Mouse (Mus musculus) heart, adult 18-20 months (tissue): ENCODE measurements at regions not wholly inside any gene's neighbourhood (a gene's known extent, or its start where the extent isn't known, plus 50 kb on each side); places are given as distances from the start of the nearest gene placed in this dataset.
"Not testable (repeated sequence)": the region's sequence is repeated elsewhere in the genome, so short reads cannot be mapped to it uniquely, and the experiment has no call there.

Experiments
- DNase-seq, 2 experiments: peaks; one replicate each; pipeline ENCODE4 v3.0.0; 2021 to 2022; ENCODE audit warnings: mixed read lengths in 1 of 2

DNA sequence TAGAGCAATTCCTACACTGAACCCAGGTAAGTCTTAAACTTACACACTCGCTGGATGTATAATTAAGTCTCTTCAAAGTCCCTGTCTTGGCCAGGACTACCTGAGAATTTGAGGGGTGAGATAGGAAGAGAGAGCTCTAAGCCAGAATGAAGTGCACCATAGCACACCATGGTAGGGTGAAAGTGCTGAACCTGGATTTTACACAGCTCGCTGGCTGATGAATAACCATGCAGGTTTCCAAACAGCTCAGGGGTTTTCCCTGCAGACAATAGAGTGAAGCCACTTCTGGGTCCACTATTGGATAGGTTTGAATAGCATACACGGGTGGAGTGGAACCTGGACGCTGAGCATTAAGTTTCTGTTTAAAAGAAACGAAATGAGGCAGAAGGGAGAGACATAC is 180.7 kb upstream of the Plxna2 start:
- DNase-seq = no peak

DNA sequence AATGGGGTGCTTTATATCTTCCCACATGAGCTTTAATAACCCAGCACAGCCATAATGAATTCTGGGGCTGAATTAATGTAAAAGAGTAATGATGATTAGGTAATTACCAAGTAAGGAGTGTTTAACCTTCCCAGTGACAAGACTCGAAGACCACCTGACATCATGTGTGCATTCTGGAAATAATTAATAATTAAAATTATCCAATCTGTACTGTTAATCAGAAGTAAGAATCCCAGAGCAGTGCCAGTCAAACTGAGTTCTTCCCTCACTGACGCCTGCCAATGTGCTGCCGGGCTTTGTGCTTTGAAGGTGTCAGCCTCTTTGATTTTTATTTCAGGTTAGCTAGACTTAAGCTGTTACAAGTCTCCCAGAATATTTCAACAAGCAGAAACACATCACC is 183.0 kb upstream of the Plxna2 start:
- no peak for DNase-seq

DNA sequence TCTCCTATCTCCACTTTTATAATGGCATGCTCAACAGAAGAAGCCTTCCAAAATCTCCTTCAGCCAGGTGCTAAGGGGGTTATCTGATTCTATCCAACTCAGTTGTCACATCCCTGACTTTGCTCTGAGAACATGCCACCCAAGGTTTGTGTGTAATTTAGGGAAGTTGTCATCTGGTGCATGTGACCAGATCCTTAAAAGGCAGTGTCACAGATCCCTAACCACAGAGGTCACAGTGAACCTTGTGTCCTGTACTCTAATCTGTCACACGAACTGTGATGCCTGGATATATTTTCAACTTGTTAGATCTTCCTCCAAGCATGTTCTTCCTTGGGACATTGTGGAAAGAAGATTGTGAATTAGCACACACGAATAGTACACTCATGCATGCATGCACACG is 189.4 kb upstream of the Plxna2 start:
- DNase-seq = no peak

DNA sequence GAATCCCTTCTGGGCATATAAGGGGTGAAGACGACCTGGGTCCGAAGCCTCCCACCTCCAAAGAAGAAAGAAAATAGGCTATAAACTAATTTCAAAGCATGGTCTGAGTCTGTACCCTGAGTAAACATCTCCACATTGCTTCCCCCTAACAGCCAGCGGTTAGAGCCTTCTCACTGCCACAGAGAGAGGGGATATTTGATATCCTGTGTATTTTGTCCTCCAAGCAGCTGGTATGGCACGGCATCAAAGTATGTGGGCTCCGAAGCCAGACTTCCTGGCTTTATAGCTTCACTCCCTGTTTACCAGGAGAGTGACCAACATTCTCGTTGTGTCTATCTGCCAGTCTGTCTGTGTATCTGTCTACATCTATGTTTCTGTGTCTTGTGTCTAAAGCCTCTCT is 191.7 kb upstream of the Plxna2 start:
- no peak for DNase-seq

DNA sequence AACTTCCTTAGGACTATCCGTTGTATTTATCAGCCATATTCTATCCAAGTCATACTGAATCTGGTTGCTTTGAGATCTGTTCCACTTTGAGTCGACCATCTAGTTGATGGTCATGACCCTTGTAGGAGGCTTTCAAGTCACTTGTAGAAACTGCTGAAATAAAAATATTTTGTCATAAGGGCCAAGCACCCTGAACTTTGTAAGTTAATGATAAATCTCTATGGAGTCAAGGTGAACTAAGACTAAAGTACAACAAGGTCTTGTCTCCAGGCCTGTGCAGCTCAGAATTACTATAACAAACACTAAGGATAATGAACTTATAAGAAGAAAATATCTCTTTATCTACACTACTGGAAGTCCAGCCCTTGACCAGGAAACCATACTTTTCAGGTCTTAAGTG is 193.8 kb upstream of the Plxna2 start:
- no peak for DNase-seq

DNA sequence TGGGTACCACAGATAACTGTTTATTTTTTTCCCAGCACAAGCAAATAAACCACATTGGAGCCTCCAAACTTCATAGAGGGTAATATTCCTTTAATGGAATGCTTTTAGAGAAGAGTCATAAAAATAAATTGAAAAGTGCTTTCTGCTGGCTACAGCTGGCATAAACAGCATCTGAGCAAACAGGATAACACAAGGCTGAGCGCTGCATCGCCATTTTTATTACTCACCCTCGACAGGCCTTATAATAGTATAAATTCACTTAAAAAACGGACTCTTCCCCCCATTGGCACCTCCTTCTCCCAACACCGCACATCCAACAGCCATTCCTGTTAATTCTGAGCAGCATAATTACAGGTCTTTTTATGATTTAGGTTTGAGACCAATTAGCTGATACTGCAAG is 205.8 kb upstream of the Plxna2 start:
- DNase-seq = no peak

DNA sequence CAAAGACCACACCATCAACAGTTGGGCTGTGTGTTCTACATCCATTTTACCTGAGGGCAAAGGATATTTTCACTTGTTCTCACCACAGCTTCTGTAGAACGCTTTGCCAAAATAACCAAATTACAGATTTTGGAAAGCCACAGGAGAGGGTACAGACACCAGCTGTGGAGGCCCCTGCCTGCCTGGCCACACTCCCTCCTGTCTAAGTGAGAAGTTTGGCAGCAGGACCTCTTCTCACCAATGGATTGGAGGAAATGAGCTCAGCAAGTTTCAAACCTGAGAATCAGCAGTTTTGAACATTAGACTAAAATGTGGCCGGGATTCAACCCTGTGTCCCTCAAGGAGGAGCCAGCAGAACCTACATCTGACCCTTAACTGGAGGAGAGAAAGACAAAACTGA is 206.2 kb upstream of the Plxna2 start:
- peak; percentile 5 to 9 for DNase-seq

DNA sequence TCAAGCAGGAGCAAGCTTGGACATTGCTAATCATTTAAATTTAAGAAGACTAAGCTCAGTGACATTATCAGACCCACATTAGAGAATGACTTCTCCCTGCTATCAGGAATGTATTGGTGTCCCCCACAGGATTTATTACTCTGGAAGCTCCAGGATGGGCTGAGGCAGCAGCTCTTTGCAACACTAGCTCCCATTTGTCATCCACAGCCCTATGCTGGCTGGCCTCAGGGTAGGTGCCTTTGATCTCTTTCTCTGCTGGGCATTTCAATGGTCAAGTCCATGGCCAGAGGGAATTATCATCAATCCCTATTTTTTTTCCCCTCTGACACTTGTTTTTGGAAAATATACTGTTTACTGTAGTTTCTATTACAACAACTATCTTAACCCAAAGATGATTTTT is 218.7 kb upstream of the Plxna2 start:
- DNase-seq = no peak

DNA sequence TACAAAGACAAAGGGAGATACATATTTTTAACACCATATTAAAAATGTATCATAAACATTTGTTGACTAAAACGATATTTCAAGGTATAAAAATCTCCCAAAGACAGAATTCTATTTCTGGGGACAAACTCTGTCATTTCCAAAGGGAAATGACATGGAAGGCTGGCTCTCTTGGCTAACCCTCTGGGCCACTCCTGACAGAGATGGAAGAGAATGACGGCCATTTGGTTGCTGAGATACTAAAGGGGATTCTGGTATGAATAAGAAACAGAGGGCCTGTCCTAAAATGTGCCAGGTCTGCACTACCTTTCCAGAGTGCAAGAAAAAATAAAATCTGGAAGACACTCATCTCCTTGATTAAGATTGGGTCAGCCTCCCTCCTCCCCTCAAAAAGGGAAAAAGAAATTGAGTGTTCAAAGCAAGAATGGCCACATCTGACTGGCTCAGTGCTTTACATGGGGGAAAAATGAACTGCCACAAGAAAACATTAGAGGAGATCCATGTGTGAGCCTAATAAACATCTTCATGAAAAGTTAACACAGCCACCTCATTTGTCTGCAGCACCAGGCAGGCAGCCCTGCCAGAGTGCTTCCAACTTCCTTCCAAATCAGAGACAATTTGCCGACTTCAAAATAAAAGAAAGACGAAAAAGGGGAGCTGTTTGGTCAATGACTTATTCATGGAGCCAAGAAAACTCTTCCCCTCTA is 221.1 kb upstream of the Plxna2 start:
- DNase-seq = no peak

DNA sequence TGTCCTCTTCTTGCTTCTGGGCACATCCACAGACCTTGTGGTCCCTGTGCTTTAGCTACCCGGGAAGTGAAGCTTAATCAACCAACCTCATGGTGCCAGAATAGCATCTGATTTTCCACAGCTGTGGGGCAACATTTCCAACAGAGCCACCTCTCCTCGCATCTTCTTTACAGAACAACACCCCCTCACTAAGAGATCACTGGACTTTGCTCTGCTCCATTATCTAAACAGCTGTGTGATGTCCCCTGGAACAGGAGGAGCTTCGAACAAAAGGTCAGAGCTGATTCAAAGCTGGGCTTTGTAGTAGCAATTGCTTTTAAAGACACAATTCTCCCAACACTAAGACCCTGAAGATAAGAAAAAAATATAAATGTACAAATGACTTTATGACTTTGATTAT is 224.3 kb upstream of the Plxna2 start:
- no peak for DNase-seq

DNA sequence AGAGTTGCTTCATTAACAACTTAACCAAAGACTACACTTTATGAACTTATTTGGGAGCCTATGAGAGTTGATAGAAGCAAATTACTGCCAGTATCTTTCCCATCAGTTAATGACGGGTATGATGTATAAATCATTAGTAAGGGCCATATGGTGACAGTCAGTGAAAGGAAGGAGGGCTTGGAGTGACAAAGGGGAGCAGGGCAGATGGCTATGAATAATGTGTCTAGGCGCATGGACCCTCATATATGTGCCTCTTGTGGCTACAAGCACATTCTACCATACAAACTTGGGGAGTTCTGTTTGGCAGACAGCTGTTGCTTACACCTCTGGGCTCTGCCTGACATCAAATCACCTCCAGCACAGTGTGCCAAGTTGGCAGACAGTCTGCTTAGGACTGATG is 227.8 kb upstream of the Plxna2 start:
- DNase-seq = no peak

DNA sequence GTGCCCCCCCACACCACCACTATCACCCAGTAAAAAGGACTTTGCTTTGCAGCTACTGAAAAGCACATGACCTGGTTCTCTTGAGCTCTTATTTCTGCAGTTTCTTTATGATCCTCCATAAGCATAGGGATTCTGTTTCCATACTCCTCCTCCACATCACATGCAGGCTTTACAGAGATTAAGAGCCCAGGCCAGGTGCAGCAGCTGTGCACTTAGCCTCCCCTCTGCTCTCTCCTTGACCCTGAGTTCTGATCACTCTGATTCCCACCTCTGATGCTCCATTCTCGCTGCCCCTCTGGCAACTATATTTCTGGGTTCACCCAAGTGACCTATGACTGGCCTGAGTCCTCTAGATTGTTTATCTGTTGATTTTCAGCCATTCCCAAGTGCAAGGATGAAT is 239.9 kb upstream of the Plxna2 start:
- DNase-seq = no peak

DNA sequence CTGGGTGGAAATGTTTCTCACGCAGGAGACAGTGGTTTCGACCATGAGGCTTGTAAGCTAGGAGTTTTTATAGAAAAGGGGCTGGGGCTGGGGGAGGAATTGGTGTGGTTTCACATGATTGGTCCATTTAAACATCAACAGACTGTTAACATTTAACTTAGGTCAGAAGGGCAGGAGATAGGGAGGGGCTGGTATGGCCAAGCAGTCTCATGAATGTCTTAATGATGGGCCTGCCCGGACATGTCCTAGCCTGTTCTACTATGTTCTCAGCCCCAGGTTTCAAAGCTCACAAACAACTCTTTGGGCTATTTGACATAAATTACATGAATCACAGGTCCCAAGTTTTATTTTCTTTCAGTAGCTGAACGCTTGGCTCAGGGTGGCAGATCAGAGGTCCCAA is 244.5 kb upstream of the Plxna2 start:
- not testable (repeated sequence) for DNase-seq

DNA sequence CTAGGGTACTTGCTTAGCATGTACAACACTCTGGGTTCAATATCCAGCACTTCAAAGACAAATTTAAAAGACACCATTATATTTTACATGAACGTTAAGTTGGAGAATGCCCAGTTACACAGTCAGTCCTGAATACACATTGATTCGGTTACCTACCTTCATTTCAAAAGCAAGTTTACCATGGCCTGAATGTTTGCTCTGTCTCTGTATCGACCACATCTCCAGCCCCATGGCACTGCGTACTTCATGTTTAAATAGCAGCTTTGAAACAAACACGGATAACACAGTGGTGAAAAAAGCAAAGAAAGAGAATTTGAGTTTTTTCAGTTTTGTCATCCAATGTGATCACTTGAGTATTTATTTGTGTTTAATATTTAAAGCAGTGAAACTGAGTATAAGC is 254.1 kb upstream of the Plxna2 start:
- no peak for DNase-seq

DNA sequence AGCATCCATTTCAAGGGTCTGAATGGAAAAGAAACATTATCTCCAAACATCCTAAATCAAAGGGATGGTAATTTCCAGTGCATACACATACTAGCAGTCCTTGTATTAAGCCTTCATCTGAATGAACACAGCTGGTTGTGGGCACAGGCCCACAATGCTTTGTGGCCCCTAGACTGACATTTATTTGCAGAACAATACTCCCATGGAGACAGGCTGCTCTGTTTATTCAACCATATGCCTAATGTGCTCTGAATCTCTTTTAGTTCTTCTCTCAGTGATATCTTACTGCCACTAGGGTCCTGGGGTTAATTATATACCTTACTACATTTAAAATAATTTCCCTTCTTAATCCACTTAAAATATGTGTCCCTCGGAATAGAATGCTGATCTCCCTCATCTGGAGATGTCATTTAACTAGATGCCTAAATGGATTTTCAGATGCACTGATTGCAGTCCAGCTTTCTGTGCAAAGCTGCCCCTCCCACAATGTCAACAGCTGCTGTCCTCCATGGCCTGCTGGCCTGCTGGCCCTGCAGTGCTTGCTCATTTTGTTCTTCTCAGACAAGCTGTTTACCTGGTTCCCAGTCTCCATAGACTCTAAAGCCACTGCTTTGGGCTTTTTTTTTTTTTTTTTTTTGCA is 254.8 kb upstream of the Plxna2 start:
- DNase-seq = no peak

DNA sequence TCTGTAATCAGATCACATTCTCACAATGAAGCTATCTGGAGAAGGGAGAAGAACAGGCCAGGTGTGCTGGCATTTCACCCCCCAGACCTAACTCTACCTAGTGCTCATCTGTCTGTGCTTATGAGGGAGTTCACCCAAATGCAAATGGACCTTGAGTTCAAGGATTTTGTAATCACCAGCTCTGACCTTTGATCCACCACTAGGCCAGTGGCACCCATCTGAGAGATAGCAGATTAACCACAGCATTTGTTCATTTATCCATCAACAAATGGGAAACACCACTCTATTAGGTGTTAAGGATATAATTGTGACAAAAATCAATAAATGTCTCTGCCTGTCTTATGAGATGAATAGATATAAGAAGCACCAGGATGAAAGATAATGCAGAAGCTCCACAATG is 255.7 kb upstream of the Plxna2 start:
- no peak for DNase-seq

DNA sequence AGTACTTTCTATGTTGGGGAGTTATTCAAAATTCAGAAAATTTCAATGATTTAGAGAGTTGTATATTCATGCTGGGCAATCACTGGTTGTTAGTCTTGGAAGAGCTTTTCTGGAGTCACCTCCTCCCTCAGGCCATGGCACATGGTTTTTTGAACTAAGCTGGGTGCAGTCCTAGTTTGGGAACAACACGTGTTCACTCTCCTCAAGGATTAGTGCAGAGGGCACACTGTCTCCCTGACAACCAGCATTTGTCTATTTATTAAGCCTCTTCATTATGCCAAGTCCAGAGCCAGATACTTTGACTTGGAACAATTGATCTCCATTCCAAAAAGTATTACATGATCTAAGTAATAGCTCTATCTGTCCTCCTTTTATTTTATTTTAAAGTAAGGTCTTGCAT is 256.7 kb upstream of the Plxna2 start:
- DNase-seq = no peak

DNA sequence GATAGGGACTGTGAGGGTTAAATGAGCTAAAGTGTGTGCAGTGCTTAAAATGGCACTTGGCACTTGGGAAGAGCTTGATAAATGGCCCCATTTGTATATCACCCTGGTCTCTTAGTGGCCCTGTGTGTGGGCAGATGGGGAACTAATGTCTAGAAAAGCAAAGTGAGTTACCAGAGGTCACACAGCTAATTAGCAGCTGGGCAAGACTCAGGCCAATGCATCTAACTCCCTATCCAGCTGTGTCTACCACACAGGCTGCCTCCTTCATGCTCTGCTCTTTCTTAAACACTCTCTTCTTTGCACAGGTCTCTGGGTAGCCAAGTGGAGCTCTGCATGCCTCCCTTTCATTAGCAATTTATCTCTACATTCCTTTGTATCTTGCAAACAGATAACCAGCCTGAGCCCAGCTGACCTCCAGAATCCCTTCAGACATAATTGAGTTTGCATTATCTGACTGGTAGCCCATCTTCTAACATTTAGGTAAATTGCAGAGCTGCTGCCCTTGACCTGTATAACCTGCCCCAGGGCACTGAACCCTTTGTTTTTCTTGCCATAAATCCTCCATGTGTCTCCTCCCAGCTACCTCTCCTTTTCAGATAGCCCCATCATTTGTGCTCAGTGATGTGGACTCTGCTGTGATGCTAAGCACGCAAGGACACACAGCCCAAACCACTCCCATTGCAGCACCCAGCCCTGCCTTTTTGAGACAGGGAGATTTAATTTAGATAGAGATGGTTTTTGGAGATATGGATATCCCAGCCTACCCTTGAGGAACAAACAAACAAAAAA is 263.5 kb upstream of the Plxna2 start:
- no peak for DNase-seq

DNA sequence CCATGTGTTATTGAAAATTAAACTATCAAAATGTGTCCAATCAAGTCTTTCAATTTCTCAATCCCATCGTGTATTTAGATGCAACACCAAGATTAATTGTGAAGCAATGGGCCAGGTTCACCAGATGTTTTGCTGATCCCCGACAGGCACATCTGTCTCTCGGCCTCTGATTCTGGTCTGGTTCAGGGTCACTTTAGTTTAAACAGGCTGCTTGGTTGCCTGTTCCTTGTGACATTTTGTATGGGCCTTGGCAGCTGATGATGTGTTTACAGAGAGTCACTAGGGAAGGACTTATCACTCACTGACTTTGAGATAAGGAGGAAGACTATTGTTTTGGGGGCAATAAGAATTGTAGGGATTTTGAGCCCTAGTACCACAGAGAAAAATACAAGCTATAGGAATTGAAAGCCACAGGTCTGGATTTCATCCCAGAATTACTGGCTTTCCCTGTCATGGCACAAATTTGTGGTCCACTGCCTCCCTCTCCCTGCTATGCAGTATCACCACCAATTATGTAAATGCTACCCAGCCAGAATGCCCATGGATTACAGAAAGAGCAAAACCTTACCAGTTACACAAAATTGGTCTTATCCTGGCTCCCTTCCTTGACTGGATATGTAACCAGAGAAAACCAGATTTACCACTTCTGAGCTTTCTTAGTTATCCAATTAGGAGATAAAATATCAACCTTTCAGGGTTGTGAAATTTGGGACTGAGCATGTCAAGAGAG is 272.5 kb upstream of the Plxna2 start:
- peak; percentile 1 to 4 for DNase-seq

DNA sequence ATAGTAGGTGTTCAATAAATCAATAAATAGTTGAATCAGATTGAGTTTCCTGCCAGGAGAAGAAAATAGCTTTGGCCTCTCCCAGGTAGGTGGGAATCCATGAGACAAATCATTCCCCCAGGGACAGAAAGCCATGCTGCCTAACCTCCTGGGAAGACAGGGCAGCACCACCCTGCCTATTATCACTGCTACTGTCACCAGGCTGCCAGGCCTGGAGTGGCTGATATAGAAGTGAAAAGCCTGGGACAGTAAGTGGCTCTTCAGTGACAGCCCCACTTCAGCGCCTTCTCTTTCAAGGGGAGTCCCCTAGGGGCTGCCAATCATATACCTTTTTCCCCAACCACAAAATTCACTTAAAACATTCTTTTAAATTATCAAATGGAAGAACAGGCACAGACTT is 275.4 kb upstream of the Plxna2 start:
- no peak for DNase-seq

DNA sequence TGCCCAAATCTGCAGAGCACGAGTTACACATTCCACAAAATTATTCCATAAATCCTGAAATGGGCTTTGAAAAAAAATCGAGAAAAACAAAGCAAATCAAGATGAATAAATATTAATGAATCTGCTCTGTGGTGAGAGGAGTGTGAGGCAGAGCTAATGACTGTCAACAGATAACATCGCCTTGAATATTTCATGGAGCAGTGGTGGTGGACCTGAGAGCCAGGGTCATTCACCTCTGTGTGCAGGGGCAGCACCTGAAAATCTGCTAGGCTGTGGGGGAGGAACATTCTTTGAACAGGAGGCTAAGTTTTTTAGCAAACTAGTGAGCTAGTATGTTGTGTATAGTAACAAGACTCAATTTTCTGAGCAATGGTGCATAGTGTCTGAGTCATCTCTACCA is 276.3 kb upstream of the Plxna2 start:
- no peak for DNase-seq

DNA sequence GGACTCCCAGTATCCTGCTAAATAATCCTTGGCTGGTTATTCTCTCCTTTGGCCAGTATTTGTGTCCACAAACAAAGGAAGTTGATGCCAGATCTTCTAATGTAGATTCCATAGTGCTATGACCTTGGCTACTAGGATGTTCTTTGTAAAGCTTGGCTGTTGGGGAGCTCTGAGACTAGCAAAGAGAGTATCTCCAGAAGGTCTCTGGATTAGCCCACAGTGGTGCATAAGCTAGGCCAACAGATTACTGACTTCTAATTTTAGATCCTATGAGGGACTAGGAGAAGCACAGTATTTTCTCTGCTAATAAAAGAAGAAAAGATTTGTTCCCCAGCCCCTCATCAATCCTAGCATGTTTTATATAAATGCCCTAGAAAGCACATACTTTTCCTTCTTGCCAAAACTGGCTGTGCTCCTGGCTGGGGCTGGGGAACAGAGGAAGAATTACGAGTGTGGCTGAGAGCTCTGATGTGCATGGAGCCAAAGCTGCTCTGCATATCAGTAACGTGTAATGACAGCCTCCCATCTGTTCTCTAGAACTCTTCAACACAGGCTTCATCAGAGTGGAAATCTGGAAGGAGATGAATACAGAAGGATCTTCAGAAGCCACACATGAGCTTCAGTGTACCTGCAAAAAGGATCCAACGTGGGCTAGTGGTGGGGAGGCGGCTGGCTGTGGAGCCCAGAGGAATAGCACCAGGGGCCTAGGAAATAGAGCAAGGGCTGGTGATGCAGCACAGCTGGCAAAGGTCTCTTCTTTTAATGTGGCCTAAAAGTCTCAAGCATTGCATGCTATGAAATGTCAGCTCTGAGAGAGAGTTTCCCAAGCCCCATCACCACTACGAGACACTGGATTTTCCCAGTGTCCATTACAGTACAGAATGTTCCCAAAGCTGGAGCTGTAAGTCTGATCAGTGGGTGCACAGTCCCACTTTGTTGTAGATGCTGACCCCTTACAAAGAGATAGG is 283.0 kb upstream of the Plxna2 start:
- peak; percentile 11 to 17 for DNase-seq
